Mouse (Mus musculus) embryonic fibroblast, embryonic 13.5 days (primary cell): ENCODE measurements at regions not wholly inside any gene's neighbourhood (a gene's known extent, or its start where the extent isn't known, plus 50 kb on each side); places are given as distances from the start of the nearest gene placed in this dataset.

ENCODE experiments used
- CTCF ChIP-seq: IDR thresholded peaks from 2 replicates; pipeline ENCODE4 v1.5.1; 2011; ENCODE audit warnings: mild to moderate bottlenecking, control low read depth, low read length, moderate library complexity, borderline replicate concordance; ENCODE audit not compliant: insufficient read depth
- POLR2A ChIP-seq: IDR thresholded peaks from 2 replicates; pipeline ENCODE4 v1.6.1; 2011; ENCODE audit warnings: low read depth, mild to moderate bottlenecking, control low read depth, low read length, moderate library complexity

DNA sequence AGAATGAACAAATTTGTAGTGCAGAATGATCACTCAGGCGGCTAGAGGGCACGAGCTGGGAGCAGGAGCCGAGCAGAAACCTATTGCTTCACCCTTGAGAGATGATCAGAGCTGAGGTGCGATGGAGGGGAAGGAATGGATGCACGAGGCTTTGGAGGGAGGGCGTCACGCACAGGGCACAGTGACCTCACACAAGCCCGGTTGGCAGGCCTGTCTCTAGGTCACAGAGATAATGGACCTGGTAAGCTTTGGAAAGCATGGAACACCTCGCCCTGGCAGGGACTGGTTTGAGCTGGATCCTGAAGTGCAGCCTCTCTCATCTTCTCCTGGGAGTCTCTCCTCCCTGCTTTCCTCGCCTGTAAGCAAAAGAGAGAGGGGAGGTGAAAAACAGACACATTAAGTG, 273.4 kb upstream of the Zmiz1 start:
- no peak for TF ChIP-seq CTCF
- TF ChIP-seq POLR2A: no peak
